Mouse (Mus musculus) adrenal gland, postnatal 14 days (tissue): Measurements from ENCODE around the gene Olfr1480. TPM values are rescaled to one million over a fixed set of nuclear protein-coding genes. Genes with fewer than 3 reads are reported as not detected.

ENCODE experiments used
- DNase-seq: peaks from one replicate; pipeline ENCODE4 v3.0.0; 2021; ENCODE audit warnings: mixed read lengths
- long read RNA-seq, 2 experiments: library from polyadenylated mRNA; stranded (forward); transcript quantifications; one replicate each; pipeline ENCODE4 v2.0.0; 2021
- total RNA-seq: library from RNA; stranded (reverse); gene quantifications from 2 replicates; pipeline ENCODE4 v1.2.3, GENCODE M21; 2021

The Olfr1480 gene
- not detected in 2 replicates for total RNA-seq
- long read RNA-seq, experiment 1 = 0 reads
- long read RNA-seq, experiment 2 = 0 reads

DNA sequence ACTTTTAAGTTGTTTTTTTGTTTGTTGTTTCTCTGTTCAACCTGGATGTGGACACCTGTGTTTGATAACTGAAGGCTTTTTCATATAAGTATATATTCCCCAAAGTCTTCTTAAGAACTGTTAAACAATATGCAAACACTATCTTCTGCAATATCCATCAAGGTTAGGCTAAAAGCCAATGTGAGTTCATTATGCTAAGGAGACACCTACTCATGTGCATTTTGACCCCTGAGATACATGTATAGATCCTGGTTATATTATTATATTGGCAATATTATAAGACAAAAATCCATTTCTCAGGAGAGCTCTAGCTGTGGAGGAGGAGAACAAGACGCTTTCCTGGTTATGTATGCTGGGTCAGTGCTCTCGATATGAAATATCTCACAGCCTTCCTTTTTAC lies at the start of gene Olfr1480:
Gene Olfr1480, plus strand, starts transcription at position 301 of the 400 bp plus-strand sequence.
- DNase-seq = no peak

DNA sequence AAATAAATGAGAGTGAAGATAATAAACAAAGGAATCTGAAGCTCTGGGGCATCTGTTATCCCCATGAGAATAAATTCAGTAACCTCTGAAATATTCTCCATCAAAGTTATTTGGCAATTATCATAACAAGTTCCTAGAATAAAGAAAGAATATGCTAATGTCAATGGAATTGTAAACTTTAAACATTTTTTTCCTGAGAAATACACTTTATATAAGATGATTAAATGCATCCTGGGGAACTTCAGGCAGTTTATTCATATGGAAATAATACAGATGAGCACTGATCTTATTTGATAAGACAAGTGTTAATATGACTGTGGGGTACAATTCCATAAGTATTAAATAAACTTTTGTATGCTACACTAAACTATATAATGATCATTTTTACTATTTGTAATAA lies 47.6 kb upstream of the Olfr1480 start, which contains the start of gene Olfr1475:
Gene Olfr1475, minus strand, starts transcription at position 101 of the 400 bp plus-strand sequence.
- no peak for DNase-seq

DNA sequence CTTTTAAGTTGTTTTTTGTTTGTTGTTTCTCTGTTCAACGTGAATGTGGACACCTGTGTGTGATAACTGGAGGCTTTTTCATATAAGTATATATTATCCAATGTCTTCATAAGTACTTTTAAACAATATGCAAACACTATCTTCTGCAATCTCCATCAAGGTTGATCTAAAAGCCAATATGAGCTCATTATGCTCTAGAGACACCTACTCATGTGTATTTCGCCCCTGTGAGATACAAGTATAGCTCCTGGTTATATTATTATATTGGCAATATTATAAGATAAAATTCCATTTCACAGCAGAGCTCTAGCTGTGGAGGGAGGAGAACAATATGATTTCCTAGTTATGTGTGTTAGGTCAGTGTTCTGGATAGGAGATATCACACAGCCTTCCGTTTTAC lies 27.5 kb upstream of the Olfr1480 start, which contains the start of gene Olfr1477:
Gene Olfr1477, plus strand, starts transcription at position 301 of the 400 bp plus-strand sequence.
- no peak for DNase-seq

Other genes with a start within 250 kb of the Olfr1480 start
- gene Olfr1465, start 212.4 kb upstream of the Olfr1480 start, total RNA-seq = not detected in 2 replicates
- not detected in 2 replicates for gene Olfr1466, start 189.1 kb upstream of the Olfr1480 start, total RNA-seq
- not detected in 2 replicates for gene Olfr1467, start 165.7 kb upstream of the Olfr1480 start, total RNA-seq
- gene Olfr1469, start 120.1 kb upstream of the Olfr1480 start, total RNA-seq = not detected in 2 replicates
- not detected in 2 replicates for gene Olfr1471, start 84.5 kb upstream of the Olfr1480 start, total RNA-seq
- gene Olfr1472, start 71.8 kb upstream of the Olfr1480 start, total RNA-seq = not detected in 2 replicates
- gene Olfr1474, start 58.3 kb upstream of the Olfr1480 start, total RNA-seq = not detected in 2 replicates
- not detected in 2 replicates for gene Olfr1475, start 47.7 kb upstream of the Olfr1480 start, total RNA-seq
- not detected in 2 replicates for gene Olfr1477, start 27.4 kb upstream of the Olfr1480 start, total RNA-seq
- gene Olfr1484, start 55.6 kb downstream of the Olfr1480 start, total RNA-seq = not detected in 2 replicates
- gene Olfr1487, start 89.5 kb downstream of the Olfr1480 start, total RNA-seq = not detected in 2 replicates
- gene Olfr1489, start 103.7 kb downstream of the Olfr1480 start, total RNA-seq = not detected in 2 replicates
- gene Olfr1490, start 123.2 kb downstream of the Olfr1480 start, total RNA-seq = not detected in 2 replicates
- gene Olfr1491, start 169.4 kb downstream of the Olfr1480 start, total RNA-seq = not detected in 2 replicates
- not detected in 2 replicates for gene Olfr1493-ps1, start 195.4 kb downstream of the Olfr1480 start, total RNA-seq
- gene Olfr1494, start 211.8 kb downstream of the Olfr1480 start, total RNA-seq = not detected in 2 replicates
- gene Olfr1495, start 236.7 kb downstream of the Olfr1480 start, total RNA-seq = not detected in 2 replicates
- not detected in 2 replicates for gene Olfr1496, start 250.0 kb downstream of the Olfr1480 start, total RNA-seq